Mouse (Mus musculus): Measurements from ENCODE around the gene Tmem184b. TPM values are rescaled to one million over a fixed set of nuclear protein-coding genes. Genes with fewer than 3 reads are reported as not detected.

Tmem184b gene
- polyA plus RNA-seq, 1 experiment from 2014 or later, result 33.5 TPM

GRCm38 (mm10) chr15:79351331-79351767 lies 52.0 kb downstream of the Tmem184b start:
- H3K9me3 ChIP-seq (ENCODE audit: control insufficient read depth, low read length), result no peaks in the 10 kb centered on the region
- H3K4me2 ChIP-seq (replicated peaks; ENCODE audit: low read depth, low read length), result no peak overlapping the region
- H3K9ac ChIP-seq (ENCODE audit: low read depth, low read length), result peak overlapping the region; percentile 19; the same call in 1 of the 2 replicates
- no peak for DNase-seq (ENCODE audit: low spot score)
- no peak overlapping the region for H3K4me3 ChIP-seq (ENCODE audit: low read depth, low read length)
- ATAC-seq (ENCODE audit: low FRiP score), result no peak
- H3K27me3 ChIP-seq (ENCODE audit: control insufficient read depth, insufficient read depth, low read length), result peaks cover 9% of the 10 kb centered on the region
- no peaks in the 10 kb centered on the region for H3K4me1 ChIP-seq (replicated peaks; ENCODE audit: control insufficient read depth, insufficient read depth, low read length)
- H3K36me3 ChIP-seq (ENCODE audit: control insufficient read depth, insufficient read depth, low read length), result no peaks in the 10 kb centered on the region
- WGBS, result 29% methylated on average over 15 of the region's 15 CpGs
- no peak overlapping the region for H3K27ac ChIP-seq (ENCODE audit: low read depth, low read length)

- no peak overlapping the region for H3K9ac ChIP-seq (ENCODE audit: low read depth, low read length)
- no peak overlapping the region for H3K4me2 ChIP-seq (replicated peaks; ENCODE audit: low read depth, low read length)
- H3K4me1 ChIP-seq (replicated peaks; ENCODE audit: control insufficient read depth, insufficient read depth, low read length), result no peaks in the 10 kb centered on the region
- H3K27ac ChIP-seq (ENCODE audit: low read depth, low read length), result no peak overlapping the region
- H3K9me3 ChIP-seq (ENCODE audit: control insufficient read depth, low read length), result no peaks in the 10 kb centered on the region
- H3K27me3 ChIP-seq (ENCODE audit: control insufficient read depth, insufficient read depth, low read length), result peaks cover 6% of the 10 kb centered on the region; the same call in 1 of the 2 replicates
- ATAC-seq (ENCODE audit: low FRiP score), result no peak
- H3K4me3 ChIP-seq (ENCODE audit: low read depth, low read length), result no peak overlapping the region
- no peaks in the 10 kb centered on the region for H3K36me3 ChIP-seq (ENCODE audit: control insufficient read depth, insufficient read depth, low read length)
- WGBS, result 95% methylated on average over 4 of the region's 4 CpGs
- no peak for DNase-seq (ENCODE audit: low spot score)
These were observed 52.5 kb downstream of the Tmem184b start for GRCm38 (mm10) chr15:79350866-79351265.

- peak overlapping the region; percentile 98 for H3K4me2 ChIP-seq (replicated peaks; ENCODE audit: low read depth, low read length)
- H3K36me3 ChIP-seq (ENCODE audit: control insufficient read depth, insufficient read depth, low read length), result no peaks in the 10 kb centered on the region
- no peaks in the 10 kb centered on the region for H3K9me3 ChIP-seq (ENCODE audit: control insufficient read depth, low read length)
- H3K27me3 ChIP-seq (ENCODE audit: control insufficient read depth, insufficient read depth, low read length), result peaks cover 4% of the 10 kb centered on the region; the same call in 1 of the 2 replicates
- no peak overlapping the region for H3K4me3 ChIP-seq (ENCODE audit: low read depth, low read length)
- DNase-seq (ENCODE audit: low spot score), result no peak
- no peaks in the 10 kb centered on the region for H3K4me1 ChIP-seq (replicated peaks; ENCODE audit: control insufficient read depth, insufficient read depth, low read length)
- no peak overlapping the region for H3K9ac ChIP-seq (ENCODE audit: low read depth, low read length)
- WGBS, result 74% methylated on average over 8 of the region's 8 CpGs
- no peak overlapping the region for H3K27ac ChIP-seq (ENCODE audit: low read depth, low read length)
- peak; percentile 15; the same call in 1 of the 2 replicates for ATAC-seq (ENCODE audit: low FRiP score)
These were observed 54.7 kb downstream of the Tmem184b start for GRCm38 (mm10) chr15:79348651-79349050.

- Histone ChIP-seq H3K9ac (ENCODE audit: low read depth, low read length) (peak overlapping the region; percentile 60), H3K4me1 (replicated peaks; ENCODE audit: control insufficient read depth, insufficient read depth, low read length) (no peaks in the 10 kb centered on the region), H3K27ac (ENCODE audit: low read depth, low read length) (peak overlapping the region; percentile 43; the same call in 1 of the 2 replicates), H3K36me3 (ENCODE audit: control insufficient read depth, insufficient read depth, low read length) (no peaks in the 10 kb centered on the region), H3K4me3 (ENCODE audit: low read depth, low read length) (peak overlapping the region; percentile 64), H3K4me2 (replicated peaks; ENCODE audit: low read depth, low read length) (peak overlapping the region; percentile 98), H3K27me3 (ENCODE audit: control insufficient read depth, insufficient read depth, low read length) (peaks cover 4% of the 10 kb centered on the region; the same call in 1 of the 2 replicates), H3K9me3 (ENCODE audit: control insufficient read depth, low read length) (no peaks in the 10 kb centered on the region)
- ATAC-seq (ENCODE audit: low FRiP score), result peak; percentile 67
- DNase-seq (ENCODE audit: low spot score), result peak; percentile 75
- WGBS, result 3% methylated on average over 45 of the region's 46 CpGs
These were observed 55.4 kb downstream of the Tmem184b start for GRCm38 (mm10) chr15:79347845-79348506.

- Histone ChIP-seq H3K4me2 (replicated peaks; ENCODE audit: low read depth, low read length) (peak overlapping the region; percentile 98), H3K27ac (ENCODE audit: low read depth, low read length) (peak overlapping the region; percentile 43; the same call in 1 of the 2 replicates), H3K9ac (ENCODE audit: low read depth, low read length) (peak overlapping the region; percentile 60), H3K4me1 (replicated peaks; ENCODE audit: control insufficient read depth, insufficient read depth, low read length) (no peaks in the 10 kb centered on the region), H3K4me3 (ENCODE audit: low read depth, low read length) (peak overlapping the region; percentile 64), H3K36me3 (ENCODE audit: control insufficient read depth, insufficient read depth, low read length) (no peaks in the 10 kb centered on the region), H3K9me3 (ENCODE audit: control insufficient read depth, low read length) (no peaks in the 10 kb centered on the region), H3K27me3 (ENCODE audit: control insufficient read depth, insufficient read depth, low read length) (peaks cover 4% of the 10 kb centered on the region; the same call in 1 of the 2 replicates)
- ATAC-seq (ENCODE audit: low FRiP score) (peak; percentile 93), DNase-seq (ENCODE audit: low spot score) (peak; percentile 97)
- under 1% methylated on average over 61 of the region's 61 CpGs for WGBS
These were observed 56.1 kb downstream of the Tmem184b start for GRCm38 (mm10) chr15:79347165-79347844.

- Histone ChIP-seq H3K9me3 (ENCODE audit: control insufficient read depth, low read length) (no peaks in the 10 kb centered on the region), H3K36me3 (ENCODE audit: control insufficient read depth, insufficient read depth, low read length) (no peaks in the 10 kb centered on the region), H3K4me2 (replicated peaks; ENCODE audit: low read depth, low read length) (peak within 1 kb of the TSS; percentile 98), H3K27ac (ENCODE audit: low read depth, low read length) (peak within 1 kb of the TSS; percentile 43; the same call in 1 of the 2 replicates), H3K4me1 (replicated peaks; ENCODE audit: control insufficient read depth, insufficient read depth, low read length) (no peaks in the 10 kb centered on the region), H3K4me3 (ENCODE audit: low read depth, low read length) (peak within 1 kb of the TSS; percentile 64), H3K9ac (ENCODE audit: low read depth, low read length) (peak within 1 kb of the TSS; percentile 60), H3K27me3 (ENCODE audit: control insufficient read depth, insufficient read depth, low read length) (peaks cover 4% of the 10 kb centered on the region; the same call in 1 of the 2 replicates)
- WGBS, result 50% methylated on average over 8 of the region's 8 CpGs
- ATAC-seq (ENCODE audit: low FRiP score) (no peak), DNase-seq (ENCODE audit: low spot score) (no peak)
These were observed 57.1 kb downstream of the Tmem184b start, which contains the start of gene Maff for GRCm38 (mm10) chr15:79346051-79346793. Maff (plus strand) TSS chr15:79346621.

GRCm38 (mm10) chr15:79344627-79345026 lies 58.7 kb downstream of the Tmem184b start:
- Histone ChIP-seq H3K4me1 (replicated peaks; ENCODE audit: control insufficient read depth, insufficient read depth, low read length) (no peaks in the 10 kb centered on the region), H3K27ac (ENCODE audit: low read depth, low read length) (no peak overlapping the region), H3K4me3 (ENCODE audit: low read depth, low read length) (no peak overlapping the region), H3K9me3 (ENCODE audit: control insufficient read depth, low read length) (no peaks in the 10 kb centered on the region), H3K36me3 (ENCODE audit: control insufficient read depth, insufficient read depth, low read length) (no peaks in the 10 kb centered on the region), H3K4me2 (replicated peaks; ENCODE audit: low read depth, low read length) (no peak overlapping the region), H3K9ac (ENCODE audit: low read depth, low read length) (no peak overlapping the region), H3K27me3 (ENCODE audit: control insufficient read depth, insufficient read depth, low read length) (peaks cover 4% of the 10 kb centered on the region; the same call in 1 of the 2 replicates)
- WGBS, result 57% methylated on average over 4 of the region's 4 CpGs
- no peak for ATAC-seq (ENCODE audit: low FRiP score)
- no peak for DNase-seq (ENCODE audit: low spot score)

- Histone ChIP-seq H3K27me3 (ENCODE audit: control insufficient read depth, insufficient read depth, low read length) (no peaks in the 10 kb centered on the region), H3K9me3 (ENCODE audit: control insufficient read depth, low read length) (no peaks in the 10 kb centered on the region), H3K9ac (ENCODE audit: low read depth, low read length) (no peak overlapping the region), H3K4me3 (ENCODE audit: low read depth, low read length) (no peak overlapping the region), H3K36me3 (ENCODE audit: control insufficient read depth, insufficient read depth, low read length) (no peaks in the 10 kb centered on the region), H3K4me1 (replicated peaks; ENCODE audit: control insufficient read depth, insufficient read depth, low read length) (no peaks in the 10 kb centered on the region), H3K27ac (ENCODE audit: low read depth, low read length) (no peak overlapping the region), H3K4me2 (replicated peaks; ENCODE audit: low read depth, low read length) (no peak overlapping the region)
- no peak for DNase-seq (ENCODE audit: low spot score)
- ATAC-seq (ENCODE audit: low FRiP score), result no peak
- WGBS, result 87% methylated on average over 6 of the region's 6 CpGs
These were observed 60.6 kb downstream of the Tmem184b start for GRCm38 (mm10) chr15:79342641-79343337.

Data from hindbrain, embryonic 11.5 days (tissue).